Mouse (Mus musculus) adrenal gland, postnatal 36 days (tissue): ENCODE results near the gene Prr5l. TPM values are rescaled to one million over a fixed set of nuclear protein-coding genes. Genes with fewer than 3 reads are reported as not detected.

Source experiments
- DNase-seq, 2 experiments: peaks; one replicate each; pipeline ENCODE4 v3.0.0; 2021; ENCODE audit warnings: mixed read lengths in 1 of 2
- long read RNA-seq, 2 experiments: library from polyadenylated mRNA; stranded (forward); transcript quantifications; one replicate each; pipeline ENCODE4 v2.0.0; 2021; ENCODE audit warnings: borderline sequencing depth in 2 of 2
- total RNA-seq, 2 experiments: library from RNA; stranded (reverse); gene quantifications; 2 replicates each; pipeline ENCODE4 v1.2.3; 2021

Prr5l gene
- 1 to 10 TPM; 4.5 to 5.2 TPM for total RNA-seq
- long read RNA-seq, experiment 1, partial matches to known transcripts, result 0 of 3 reads
- long read RNA-seq, experiment 1, other reads (novel, unspliced or antisense), result 0 of 3 reads
- long read RNA-seq, experiment 2, partial matches to known transcripts, result 0 of 1 reads
- long read RNA-seq, experiment 2, other reads (novel, unspliced or antisense), result 0 of 1 reads

- no peak for DNase-seq
Observed at GRCm38 (mm10) chr2:101882998-101883397, at the start of gene Prr5l. Prr5l (minus strand) TSS chr2:101883027.

GRCm38 (mm10) chr2:101932169-101932936 lies 49.5 kb upstream of the Prr5l start:
- DNase-seq, result no peak

DNA sequence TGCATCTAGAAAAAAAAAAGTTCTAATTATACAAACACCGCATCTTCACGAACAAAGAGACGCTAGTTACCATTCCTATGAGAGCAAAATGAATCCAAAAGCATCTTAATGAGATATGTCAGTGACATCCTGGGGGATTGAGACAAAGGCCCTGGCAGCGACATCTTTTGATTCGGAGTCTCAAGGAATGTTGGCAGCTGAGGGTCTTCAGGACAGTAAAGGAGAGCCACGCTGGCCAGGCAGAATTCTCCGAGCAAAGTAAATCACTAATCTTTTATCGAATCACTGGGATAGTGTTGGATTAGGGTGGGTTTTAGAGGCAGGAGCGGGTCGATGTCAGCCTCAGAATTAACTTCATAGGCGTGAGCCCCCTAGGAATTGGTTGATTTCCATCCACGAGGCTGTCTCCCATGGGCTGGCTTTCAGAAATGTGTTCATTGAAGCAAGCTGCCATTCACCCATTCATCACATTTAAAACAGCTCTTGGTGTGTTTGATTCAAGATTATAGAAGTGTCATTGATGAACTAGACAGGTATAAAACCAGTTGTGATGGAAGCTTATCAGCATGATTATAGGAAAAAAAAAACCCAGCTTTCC lies 42.9 kb upstream of the Prr5l start:
- no peak for DNase-seq

- DNase-seq, result no peak
Observed at GRCm38 (mm10) chr2:101925183-101925582, 42.4 kb upstream of the Prr5l start.

GRCm38 (mm10) chr2:101923181-101923580 lies 40.4 kb upstream of the Prr5l start:
- DNase-seq, result no peak

DNA sequence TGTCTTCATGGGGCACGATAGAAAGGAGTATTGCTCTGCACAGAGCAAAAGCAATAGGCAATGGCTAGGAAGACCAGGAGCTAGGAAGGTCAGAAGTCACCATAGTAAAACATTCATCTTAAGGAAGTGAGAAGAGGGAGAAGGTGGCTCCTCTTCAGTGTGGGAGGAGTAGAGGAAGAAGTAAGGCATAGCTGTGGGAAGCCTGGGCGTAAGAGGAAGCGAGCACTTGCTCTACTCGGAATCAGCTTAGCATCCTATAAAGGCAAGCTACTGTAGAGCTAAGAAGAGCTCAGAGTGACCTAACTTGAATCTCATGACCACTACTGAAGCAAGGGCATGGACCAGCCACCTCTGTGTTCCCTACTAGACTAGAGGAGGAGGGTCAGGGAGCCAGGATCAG lies 39.5 kb upstream of the Prr5l start:
- no peak for DNase-seq

- DNase-seq, result no peak
Observed at GRCm38 (mm10) chr2:101920136-101920554, 37.3 kb upstream of the Prr5l start.

GRCm38 (mm10) chr2:101918518-101918917 lies 35.7 kb upstream of the Prr5l start:
- DNase-seq, result no peak

DNA sequence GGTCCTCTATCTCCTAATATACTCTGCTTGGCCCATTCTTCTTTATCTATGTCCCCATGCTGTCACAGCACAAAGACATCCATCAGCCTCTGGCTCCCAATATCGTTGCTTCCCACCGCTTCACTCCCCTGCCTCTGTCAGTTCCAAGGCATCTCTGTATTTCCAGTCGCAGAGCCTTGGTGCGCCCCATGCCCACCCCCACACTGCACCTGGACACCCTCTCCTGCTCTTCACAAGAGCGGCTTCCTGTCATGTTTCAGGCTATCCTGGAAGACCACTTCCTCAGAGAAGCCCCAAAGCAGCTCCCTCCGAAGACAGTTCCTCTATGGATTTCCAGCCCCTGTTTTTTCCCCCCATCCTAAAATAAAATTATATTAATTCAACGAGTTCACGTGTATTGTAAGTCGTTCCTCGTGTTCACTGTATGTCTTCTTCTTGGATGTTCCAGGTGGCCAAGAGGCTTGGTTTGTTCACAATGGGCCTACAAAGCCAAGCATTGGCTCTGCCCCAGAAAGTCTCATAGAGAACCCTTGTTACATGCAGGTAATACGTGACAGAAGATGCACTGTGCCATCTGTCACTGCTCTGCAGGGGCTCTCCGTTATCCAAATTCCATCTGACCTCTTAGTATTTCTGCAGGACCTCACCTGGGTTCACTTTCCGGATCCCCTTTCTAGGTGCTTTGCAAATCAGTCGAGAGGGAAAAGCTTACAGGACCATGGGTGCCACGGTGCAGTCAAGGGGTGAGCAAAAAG lies 26.7 kb upstream of the Prr5l start:
- no peak for DNase-seq

- no peak for DNase-seq
Observed at GRCm38 (mm10) chr2:101908773-101909172, 25.9 kb upstream of the Prr5l start.

DNA sequence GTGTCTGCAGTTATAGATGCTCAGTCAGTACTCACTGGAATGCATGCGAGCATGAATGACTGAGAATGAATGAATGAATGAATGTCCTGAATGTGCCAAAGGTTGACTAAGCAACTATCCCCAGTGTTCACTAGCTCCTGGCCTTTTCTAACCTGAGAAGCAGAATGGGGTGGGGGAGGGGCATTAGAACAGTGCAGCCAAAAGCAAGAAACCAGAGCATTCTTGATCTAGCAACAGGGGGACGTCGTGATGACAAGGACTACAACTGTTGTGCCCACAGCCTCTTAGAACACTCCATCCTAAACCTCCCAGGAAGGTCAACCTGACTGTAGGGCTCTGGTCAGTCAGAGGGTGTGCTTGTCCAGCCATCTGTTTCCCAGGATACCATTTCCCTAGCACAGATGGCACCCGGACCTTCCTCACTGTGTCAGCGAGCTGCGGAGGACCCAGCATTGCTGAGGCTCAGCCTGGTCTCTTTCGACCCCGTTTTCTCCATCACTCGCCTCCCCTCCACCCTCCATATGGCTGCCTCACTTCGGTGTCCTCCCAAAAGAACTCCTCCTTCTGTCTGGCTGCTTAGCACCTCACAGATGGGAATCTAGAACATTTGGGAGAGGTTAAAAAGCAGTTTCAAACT lies 24.7 kb upstream of the Prr5l start:
- DNase-seq, result no peak

DNA sequence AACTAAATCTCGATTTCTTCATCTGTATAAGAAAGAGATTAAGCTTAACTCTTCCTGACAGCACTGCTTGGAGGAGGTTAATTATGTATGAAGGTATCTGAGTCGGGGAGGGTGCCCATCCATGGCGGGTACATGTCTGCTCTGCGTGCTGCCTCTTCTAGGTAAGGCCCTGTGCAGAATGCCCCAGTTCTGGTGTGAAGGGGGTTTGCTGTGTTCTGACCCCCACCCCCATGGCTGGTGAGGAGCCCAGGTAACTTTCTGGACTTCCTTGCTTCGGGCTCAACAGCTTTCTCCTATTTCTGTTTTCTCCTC lies 23.5 kb upstream of the Prr5l start:
- no peak for DNase-seq

DNA sequence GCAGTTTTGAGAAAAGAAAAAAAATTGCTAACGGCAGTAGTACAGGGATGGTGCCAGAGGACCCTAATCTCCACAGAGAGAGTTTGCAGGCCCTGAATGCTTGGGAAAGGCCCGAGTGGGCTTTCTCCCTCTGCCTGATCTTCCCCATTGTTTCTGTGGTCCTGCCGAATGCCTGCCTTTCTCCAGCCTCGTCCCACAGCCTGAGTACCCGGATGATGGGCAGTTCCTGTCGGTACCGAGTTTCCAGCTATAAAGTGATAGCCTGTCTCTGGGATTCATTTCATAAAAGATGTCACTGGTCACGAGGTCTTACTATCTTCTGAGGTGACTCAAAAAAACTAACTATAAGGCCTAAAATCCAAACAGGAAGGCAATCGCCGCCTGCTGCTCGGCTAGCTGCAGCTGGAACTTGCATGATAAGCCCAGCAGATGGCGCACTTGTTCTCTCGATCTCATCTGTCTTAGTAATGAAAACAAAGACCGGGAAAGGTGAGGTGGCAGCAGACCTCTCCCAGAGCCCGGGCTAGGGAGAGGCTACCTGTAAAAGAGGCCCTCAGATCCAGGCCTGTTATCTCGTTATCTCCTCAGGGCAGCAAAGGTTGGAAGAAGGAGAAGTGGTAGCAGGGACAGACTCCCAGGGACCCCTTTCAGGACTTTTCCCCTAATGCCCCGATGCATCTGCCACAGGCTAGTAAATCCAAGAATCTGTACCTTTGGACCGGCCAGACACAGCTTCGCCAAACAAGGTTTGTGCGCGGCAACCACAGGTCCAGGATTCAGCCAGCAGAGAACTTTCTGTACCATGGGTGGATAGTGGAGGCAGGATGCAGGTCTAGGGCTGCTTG lies 22.9 kb upstream of the Prr5l start:
- peak; percentile 80 to 81 for DNase-seq

DNA sequence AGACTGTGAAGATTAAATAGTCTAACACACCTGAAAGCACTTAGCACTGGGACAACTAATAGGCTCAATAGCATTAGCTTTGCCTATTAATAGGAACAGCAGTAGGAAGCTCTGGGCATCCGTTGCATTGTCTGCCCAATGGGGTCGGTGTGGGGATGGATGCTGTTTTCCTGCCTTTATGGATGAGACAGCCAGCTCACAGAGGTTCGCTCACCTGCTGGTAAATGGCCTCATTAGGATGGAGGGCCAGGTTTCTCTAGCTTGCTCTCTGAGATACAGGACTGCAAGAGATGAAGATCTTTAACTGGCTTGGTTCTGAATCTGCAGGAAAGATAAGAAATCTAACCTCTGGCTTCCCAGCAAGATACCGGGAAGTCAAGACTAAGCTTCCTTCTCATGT lies 19.4 kb upstream of the Prr5l start:
- DNase-seq, result no peak

DNA sequence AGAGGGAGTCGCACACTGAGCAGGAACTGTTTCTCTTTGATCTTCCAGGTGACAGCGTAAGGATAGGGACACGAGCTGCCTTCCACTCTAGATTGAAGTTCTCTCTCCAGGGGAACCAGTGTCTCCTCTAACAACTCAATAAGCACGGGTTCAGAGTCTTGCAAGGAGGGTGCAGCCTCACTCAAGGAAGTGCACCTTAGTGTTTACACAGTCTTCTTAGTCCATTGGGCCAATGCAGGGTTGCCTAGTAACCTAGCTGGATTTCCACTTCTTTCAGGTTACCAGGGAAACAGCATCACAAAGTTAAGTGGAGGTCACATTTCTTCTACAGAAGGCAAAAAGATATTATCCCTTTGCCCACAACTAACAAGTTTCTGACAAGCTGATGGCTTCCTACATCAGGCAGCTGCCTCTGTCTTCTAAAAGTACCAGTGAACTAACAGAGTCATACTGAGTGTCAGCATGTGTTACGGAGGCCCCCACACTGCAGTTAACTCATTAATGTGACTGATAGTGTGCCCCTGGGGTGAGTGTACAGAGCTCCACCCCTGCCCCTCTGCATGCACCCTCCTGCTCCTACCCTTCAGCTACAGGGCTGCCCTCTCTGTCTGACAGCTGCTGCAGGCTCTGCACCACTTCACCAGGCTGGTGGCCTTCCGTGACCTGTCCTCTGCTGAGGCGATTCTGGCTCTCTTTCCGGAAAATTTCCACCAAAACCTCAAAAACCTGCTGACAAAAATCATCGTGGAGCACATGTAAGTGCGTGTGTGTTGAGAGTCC lies 13.8 kb upstream of the Prr5l start:
- DNase-seq, result no peak

GRCm38 (mm10) chr2:101894126-101894525 lies 11.3 kb upstream of the Prr5l start:
- DNase-seq, result no peak

DNA sequence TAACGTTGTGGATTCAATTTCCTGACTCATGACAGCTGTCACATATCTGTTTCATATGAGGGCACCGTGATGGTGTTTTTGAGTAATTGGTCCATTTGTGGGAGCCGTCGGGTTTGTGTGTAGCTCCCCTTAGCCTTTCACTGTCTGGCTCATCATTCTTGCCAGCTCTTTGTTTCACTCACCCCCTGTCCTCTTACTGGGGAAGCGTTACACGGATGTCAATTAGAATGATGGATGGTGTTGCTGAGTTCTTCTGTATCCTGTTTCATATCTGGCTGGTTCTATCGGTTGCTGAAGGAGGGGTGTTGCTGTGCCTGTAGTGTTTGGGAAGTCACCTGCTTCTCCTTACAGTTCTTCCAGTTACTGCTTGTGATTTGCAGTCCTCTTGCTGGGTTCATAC lies 8.3 kb upstream of the Prr5l start:
- no peak for DNase-seq

DNA sequence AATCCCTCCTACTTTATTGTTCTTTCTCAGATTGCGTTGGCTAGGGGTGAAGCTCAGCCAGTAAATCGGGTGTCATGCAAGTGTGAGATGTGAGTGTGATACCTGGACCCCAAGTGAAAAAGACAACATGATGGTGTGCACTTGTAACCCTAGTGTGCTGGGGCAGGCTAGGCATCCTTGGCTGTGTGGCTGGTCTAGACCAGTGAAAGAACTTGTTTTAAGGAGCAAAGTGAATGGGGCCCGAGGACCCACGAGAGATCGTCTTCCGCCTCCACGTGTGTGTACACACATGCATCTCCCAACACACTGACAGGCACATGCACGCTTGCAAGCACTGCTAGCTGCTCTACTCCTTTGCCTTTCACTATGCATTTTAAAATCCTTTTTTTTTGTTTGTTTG lies 6.1 kb upstream of the Prr5l start:
- DNase-seq, result no peak

DNA sequence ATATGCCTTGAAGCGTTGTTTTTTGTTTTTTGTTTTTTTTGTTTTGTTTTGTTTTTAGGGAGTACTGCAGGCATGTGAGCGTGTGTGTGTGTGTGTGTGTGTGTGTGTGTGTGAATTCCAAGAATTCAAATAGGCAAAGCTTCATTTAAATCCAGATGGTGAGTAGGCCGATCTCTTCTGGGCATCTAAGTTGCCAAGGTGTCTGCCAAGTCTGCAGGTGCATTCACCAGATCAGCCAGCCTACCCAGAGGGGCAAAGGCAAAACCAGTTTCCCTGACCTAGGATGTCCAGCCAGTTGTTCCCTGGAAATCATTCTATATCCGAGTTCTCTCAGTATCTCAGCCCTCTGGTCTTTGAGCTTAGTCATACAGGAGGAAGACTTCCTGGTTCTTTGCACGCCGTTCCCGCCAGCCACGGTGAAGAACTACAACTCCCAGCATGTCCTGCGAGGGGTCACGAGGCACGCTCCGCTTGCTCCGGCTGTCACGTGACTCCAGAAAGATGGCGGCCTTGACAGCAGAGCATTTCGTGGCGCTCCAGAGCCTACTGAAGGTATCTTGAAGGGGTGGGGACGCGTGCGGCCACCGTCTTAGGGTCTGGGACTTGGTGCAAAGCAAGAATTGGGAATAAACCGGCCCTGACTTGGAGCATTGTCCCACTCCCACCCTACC lies 3.1 kb upstream of the Prr5l start, which contains the start of gene Commd9:
Commd9 (plus strand) TSS at position 480 of the 671 bp plus-strand sequence.
- DNase-seq, result peak; percentile 95

DNA sequence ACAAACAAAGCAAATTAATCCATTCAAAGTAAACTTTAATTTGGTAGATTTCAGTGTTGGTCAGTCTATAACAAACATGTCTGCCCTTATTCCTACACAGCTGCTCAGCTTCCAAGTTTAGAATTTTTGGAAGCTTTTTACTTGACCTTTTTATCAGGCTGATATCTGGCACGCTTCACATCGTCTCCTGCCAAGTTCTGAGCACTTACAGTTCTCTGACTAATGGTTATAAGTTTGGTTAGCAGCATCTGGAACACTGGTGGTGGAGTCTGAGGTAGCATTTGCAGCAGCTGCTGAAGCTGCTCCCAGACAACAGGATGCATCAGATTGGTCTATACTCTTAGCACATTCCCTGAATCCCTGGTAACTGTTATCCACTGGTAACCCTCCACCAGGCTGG lies 1.5 kb upstream of the Prr5l start:
- peak; percentile 76 to 82 for DNase-seq
